Mouse (Mus musculus) CH12.LX (cell line): Measurements from ENCODE around the gene Gpr180.

Experiments used
- CTCF ChIP-seq, 2 experiments: IDR thresholded peaks in 1 of 2; conservative IDR thresholded peaks in 1 of 2; 2 replicates each; pipeline ENCODE4 v1.5.1; 2011 to 2012; ENCODE audit warnings: low read depth in 2 of 2, low read length in 2 of 2, improper control_type of control experiment in 1 of 2, inconsistent platforms in 1 of 2, mild to moderate bottlenecking in 1 of 2, moderate library complexity in 1 of 2
- EP300 ChIP-seq: IDR thresholded peaks from 2 replicates; pipeline ENCODE4 v1.6.1; 2011; ENCODE audit warnings: low read length, improper control_type of control experiment
- GABPA ChIP-seq: IDR thresholded peaks from 2 replicates; pipeline ENCODE4 v1.6.1; 2012; ENCODE audit warnings: low read depth, low read length, improper control_type of control experiment, inconsistent platforms; ENCODE audit not compliant: insufficient replicate concordance
- HCFC1 ChIP-seq: IDR thresholded peaks from 2 replicates; pipeline ENCODE4 v1.6.1; 2012; ENCODE audit warnings: low read depth, mild to moderate bottlenecking, inconsistent platforms, low read length, improper control_type of control experiment
- KAT2A ChIP-seq: IDR thresholded peaks from 2 replicates; pipeline ENCODE4 v1.6.1; 2012; ENCODE audit warnings: low read length, improper control_type of control experiment, inconsistent platforms; ENCODE audit not compliant: insufficient replicate concordance
- MAX ChIP-seq: IDR thresholded peaks from 2 replicates; pipeline ENCODE4 v1.6.1; 2011; ENCODE audit warnings: low read length, improper control_type of control experiment
- MXI1 ChIP-seq: IDR thresholded peaks from 2 replicates; pipeline ENCODE4 v1.6.1; 2011; ENCODE audit warnings: mild to moderate bottlenecking, low read depth, low read length, improper control_type of control experiment
- MYC ChIP-seq: IDR thresholded peaks from 2 replicates; pipeline ENCODE4 v1.6.1; 2011; ENCODE audit warnings: low read depth, mild to moderate bottlenecking, improper control_type of control experiment, low read length
- POLR2A ChIP-seq: IDR thresholded peaks from 2 replicates; pipeline ENCODE4 v1.6.1; 2011; ENCODE audit warnings: low read depth, mild to moderate bottlenecking, improper control_type of control experiment, low read length
- ZMIZ1 ChIP-seq: IDR thresholded peaks from 2 replicates; pipeline ENCODE4 v1.6.1; 2012; ENCODE audit warnings: low read depth, mild to moderate bottlenecking, inconsistent platforms, low read length, improper control_type of control experiment

DNA sequence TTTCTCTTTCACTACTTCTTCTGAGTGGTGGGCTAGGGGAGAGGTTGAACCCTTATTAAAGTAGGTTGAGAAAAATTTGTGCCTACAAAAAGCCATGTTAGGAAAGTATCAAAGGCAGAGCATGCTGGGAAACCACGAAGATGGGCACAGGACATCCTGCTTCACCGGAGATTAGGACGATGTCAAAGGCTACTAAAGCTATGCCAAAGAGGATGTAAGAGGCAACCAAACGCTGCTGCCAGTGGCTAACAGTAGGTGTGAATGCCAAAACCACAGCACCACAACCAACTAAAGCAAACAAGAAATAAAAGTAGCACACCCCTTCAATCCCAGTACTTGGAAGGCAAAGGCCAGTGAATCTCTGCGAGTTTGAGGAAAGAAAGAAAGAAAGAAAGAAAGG lies 12.8 kb upstream of the Gpr180 start:
- TF ChIP-seq HCFC1 (no peak), KAT2A (no peak), MAX (no peak), CTCF (conservative IDR thresholded peaks at IDR 0.05 in 1 of 2, IDR thresholded peaks at IDR 0.05 in 1 of 2; ENCODE audit: low read depth in 2 of 2, low read length in 2 of 2) (no peak), GABPA (no peak), EP300 (no peak), MYC (no peak), POLR2A (no peak), MXI1 (no peak), ZMIZ1 (no peak)
